Mouse (Mus musculus) forebrain, embryonic 16.5 days (tissue): ENCODE data around the gene Ccdc43. TPM values are rescaled to one million over a fixed set of nuclear protein-coding genes. Genes with fewer than 3 reads are reported as not detected.

Experiments used
- ATAC-seq: fragments of 200-750 bp; cut with Nextera tagmentation; 2 replicates; pipeline ENCODE4 v1.8.0; 2017; ENCODE audit warnings: mild to moderate bottlenecking, moderate library complexity
- H3K27ac ChIP-seq: fragments of 300-500 bp; sonication (generic); 2 replicates; pipeline ENCODE4 v1.5.1; 2014; ENCODE audit warnings: low read length, control low read depth
- H3K27me3 ChIP-seq: fragments of 300-500 bp; sonication (generic); replicated peaks from 2 replicates; pipeline ENCODE4 v1.6.1; 2014; ENCODE audit warnings: low read length; ENCODE audit not compliant: control insufficient read depth, insufficient read depth
- H3K36me3 ChIP-seq: fragments of 300-500 bp; sonication (generic); 2 replicates; pipeline ENCODE4 v1.6.1; 2014; ENCODE audit not compliant: control insufficient read depth, insufficient read depth
- H3K4me1 ChIP-seq: fragments of 300-500 bp; sonication (generic); replicated peaks from 2 replicates; pipeline ENCODE4 v1.6.1; 2014; ENCODE audit warnings: low read length; ENCODE audit not compliant: control insufficient read depth, insufficient read depth
- H3K4me2 ChIP-seq: fragments of 300-500 bp; sonication (generic); 2 replicates; pipeline ENCODE4 v1.6.1; 2014; ENCODE audit warnings: mild to moderate bottlenecking, low read length, control low read depth
- H3K4me3 ChIP-seq: fragments of 300-500 bp; sonication (generic); replicated peaks from 2 replicates; pipeline ENCODE4 v1.5.1; 2014; ENCODE audit warnings: mild to moderate bottlenecking, low read length, control low read depth
- H3K9ac ChIP-seq: fragments of 300-500 bp; sonication (generic); replicated peaks from 2 replicates; pipeline ENCODE4 v1.6.1; 2014; ENCODE audit warnings: low read depth, low read length, control low read depth
- H3K9me3 ChIP-seq: fragments of 300-500 bp; sonication (generic); 2 replicates; pipeline ENCODE4 v1.6.1; 2016; ENCODE audit warnings: low read length; ENCODE audit not compliant: control insufficient read depth
- WGBS: fragments of 180-500 bp; shearing (Covaris S2); extraction: QIAGEN DNeasy Blood & Tissue Kit; methylation state at CpG from one replicate; pipeline ENCODE4 v1.1.7; 2014; 5-methylcytosine and 5-hydroxymethylcytosine counted together
- microRNA-seq: library from miRNA; unstranded; fragments of <30 nt; microRNA quantifications from one replicate; pipeline ENCODE4, GENCODE M21; 2017
- polyA plus RNA-seq: library from polyadenylated mRNA; unstranded; fragments of >200 nt; fragmentation: Nextera tagmentation; extraction: Ambion mirVana; gene quantifications from 2 replicates; pipeline ENCODE4 v1.2.1, GENCODE M21; 2015

Gene Ccdc43
- polyA plus RNA-seq, 1 experiment from 2014 or later: 46.8 TPM

GRCm38 (mm10) chr11:102651381-102651780, 46.2 kb downstream of the Ccdc43 start:
- no peak overlapping the region for H3K4me2 ChIP-seq
- no peak overlapping the region for H3K4me3 ChIP-seq
- no peak for ATAC-seq
- 3% methylated on average over 9 of the region's 9 CpGs for WGBS
- no peak overlapping the region for H3K9ac ChIP-seq
- H3K4me1 ChIP-seq: no peaks in the 10 kb centered on the region
- H3K27me3 ChIP-seq: no peaks in the 10 kb centered on the region
- H3K27ac ChIP-seq: no peak overlapping the region
- no peaks in the 10 kb centered on the region for H3K36me3 ChIP-seq
- H3K9me3 ChIP-seq: no peaks in the 10 kb centered on the region

DNA sequence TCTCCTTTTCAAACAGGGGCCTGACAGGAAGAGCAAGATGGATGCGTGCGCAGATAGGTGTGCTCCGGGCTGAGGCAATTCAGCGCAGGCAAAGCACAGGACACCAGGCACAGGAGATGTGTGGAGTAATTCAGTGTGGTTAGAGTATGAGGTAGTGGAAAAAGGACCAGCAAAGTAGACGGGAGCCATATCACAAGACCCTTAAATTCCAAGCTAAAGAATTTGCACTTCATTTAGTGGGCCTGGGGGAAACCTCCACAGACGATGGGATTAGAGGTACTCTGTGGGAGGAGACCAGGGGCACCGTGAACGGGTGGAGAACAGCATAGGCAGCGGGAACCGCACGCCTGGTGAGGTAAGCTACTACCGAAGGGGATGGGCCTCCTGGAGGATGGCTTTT, 49.7 kb downstream of the Ccdc43 start:
- H3K4me3 ChIP-seq: no peak overlapping the region
- no peaks in the 10 kb centered on the region for H3K36me3 ChIP-seq
- H3K9ac ChIP-seq: no peak overlapping the region
- no peaks in the 10 kb centered on the region for H3K27me3 ChIP-seq
- no peak overlapping the region for H3K27ac ChIP-seq
- no peak for ATAC-seq
- no peak overlapping the region for H3K4me2 ChIP-seq
- 67% methylated on average over 12 of the region's 12 CpGs for WGBS
- no peaks in the 10 kb centered on the region for H3K4me1 ChIP-seq
- H3K9me3 ChIP-seq: no peaks in the 10 kb centered on the region

DNA sequence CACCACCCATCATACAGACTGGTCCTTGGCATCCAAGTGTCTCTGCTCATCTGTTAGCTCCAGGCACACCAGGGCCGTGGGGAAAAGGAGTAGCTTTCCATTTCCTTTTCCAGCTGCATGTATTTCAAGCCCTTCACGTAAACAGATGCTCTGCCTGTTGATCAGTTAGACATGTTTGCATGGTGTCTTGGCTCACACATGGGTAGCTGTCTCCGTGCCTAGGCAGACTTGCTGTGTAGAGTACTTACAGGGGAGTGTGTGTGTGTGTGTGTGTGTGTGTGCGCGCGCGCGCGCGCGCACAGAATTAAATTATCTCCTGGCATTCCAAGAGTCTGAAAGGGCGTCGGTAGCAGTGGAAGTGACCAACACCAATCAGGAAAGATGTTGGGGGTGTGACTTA, 51.4 kb downstream of the Ccdc43 start:
- WGBS: 81% methylated on average over 13 of the region's 13 CpGs
- no peak overlapping the region for H3K27ac ChIP-seq
- no peak overlapping the region for H3K4me3 ChIP-seq
- no peaks in the 10 kb centered on the region for H3K36me3 ChIP-seq
- H3K4me2 ChIP-seq: no peak overlapping the region
- H3K27me3 ChIP-seq: no peaks in the 10 kb centered on the region
- no peak overlapping the region for H3K9ac ChIP-seq
- no peak for ATAC-seq
- no peaks in the 10 kb centered on the region for H3K9me3 ChIP-seq
- no peaks in the 10 kb centered on the region for H3K4me1 ChIP-seq

GRCm38 (mm10) chr11:102643891-102644382, 53.6 kb downstream of the Ccdc43 start:
- Histone ChIP-seq H3K4me2 (no peak overlapping the region), H3K27ac (no peak overlapping the region), H3K36me3 (no peaks in the 10 kb centered on the region), H3K4me3 (no peak overlapping the region), H3K9ac (no peak overlapping the region), H3K9me3 (no peaks in the 10 kb centered on the region), H3K27me3 (no peaks in the 10 kb centered on the region), H3K4me1 (no peaks in the 10 kb centered on the region)
- no peak for ATAC-seq
- WGBS: 76% methylated on average over 10 of the region's 10 CpGs

DNA sequence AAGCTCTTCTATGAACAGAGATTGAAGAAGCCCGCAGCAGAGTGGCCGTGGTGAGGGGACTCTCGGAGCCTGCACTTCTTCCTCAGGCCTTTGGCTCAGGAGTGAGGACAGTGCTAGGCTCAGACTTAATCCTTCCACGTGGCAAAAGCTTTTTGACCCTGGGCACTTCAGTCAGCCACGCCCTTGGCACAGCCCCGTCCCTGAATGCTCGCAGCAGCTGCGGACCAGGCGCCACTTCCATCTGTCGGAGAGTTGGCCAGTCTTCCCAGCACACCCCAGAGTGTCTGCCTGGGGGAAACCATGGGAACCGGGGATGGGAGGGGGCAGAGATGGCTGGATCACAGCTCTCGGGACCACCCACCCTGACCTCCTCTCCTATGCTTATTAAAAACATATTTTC, 60.7 kb downstream of the Ccdc43 start:
- H3K4me1 ChIP-seq: peaks cover 6% of the 10 kb centered on the region
- no peak overlapping the region for H3K4me3 ChIP-seq
- H3K9ac ChIP-seq: no peak overlapping the region
- ATAC-seq: no peak
- no peaks in the 10 kb centered on the region for H3K27me3 ChIP-seq
- 36% methylated on average over 12 of the region's 12 CpGs for WGBS
- H3K27ac ChIP-seq: no peak overlapping the region
- H3K9me3 ChIP-seq: no peaks in the 10 kb centered on the region
- H3K4me2 ChIP-seq: no peak overlapping the region
- no peaks in the 10 kb centered on the region for H3K36me3 ChIP-seq

Small RNA genes within 50 kb of the gene (microRNA-seq; reads per million reads assigned to microRNA genes)
- gene Gm22920: not detected

Other genes starting within 250 kb of the Ccdc43 start
- 3.6 and 6.6 TPM in 2 replicates for gene Itga2b, start 227.7 kb downstream of the Ccdc43 start, polyA plus RNA-seq
- 66.6 and 88.1 TPM in 2 replicates for gene Gpatch8, start 141.4 kb downstream of the Ccdc43 start, polyA plus RNA-seq
- gene Gm11627, start 118.3 kb downstream of the Ccdc43 start, polyA plus RNA-seq: 6.4 and 8.3 TPM in 2 replicates
- 12.0 and 13.5 TPM in 2 replicates for gene Fzd2, start 93.4 kb downstream of the Ccdc43 start, polyA plus RNA-seq
- 0.09 TPM in 1 of 2 replicates, not detected in the other for gene Meioc, start 34.1 kb downstream of the Ccdc43 start, polyA plus RNA-seq
- 21.4 and 33.7 TPM in 2 replicates for gene Adam11, start 63.7 kb upstream of the Ccdc43 start, polyA plus RNA-seq
- 41.9 and 47.9 TPM in 2 replicates for gene Gjc1, start 121.9 kb upstream of the Ccdc43 start, polyA plus RNA-seq
- 13.7 and 14.5 TPM in 2 replicates for gene Higd1b, start 138.1 kb upstream of the Ccdc43 start, polyA plus RNA-seq
- gene Eftud2, start 183.2 kb upstream of the Ccdc43 start, polyA plus RNA-seq: 188 and 190 TPM in 2 replicates
- 2.2 and 2.7 TPM in 2 replicates for gene Ccdc103, start 183.4 kb upstream of the Ccdc43 start, polyA plus RNA-seq
- gene Fam187a, start 187.4 kb upstream of the Ccdc43 start, polyA plus RNA-seq: not detected in 2 replicates
- gene Gfap, start 203.1 kb upstream of the Ccdc43 start, polyA plus RNA-seq: 1.3 and 2.3 TPM in 2 replicates
- gene Kif18b, start 227.3 kb upstream of the Ccdc43 start, polyA plus RNA-seq: 3.0 and 4.1 TPM in 2 replicates
- 1.4 TPM in 2 replicates for gene C1ql1, start 248.9 kb upstream of the Ccdc43 start, polyA plus RNA-seq